Mouse (Mus musculus) urinary bladder, postnatal 10 days (tissue): Measurements from ENCODE around the gene Stat3.

Experiments
- DNase-seq: peaks from one replicate; pipeline ENCODE4 v3.0.0; 2022; ENCODE audit warnings: low spot score

The Stat3 gene

GRCm38 (mm10) chr11:100891256-100892123, 47.9 kb downstream of the Stat3 start:
- no peak for DNase-seq

GRCm38 (mm10) chr11:100890481-100890880, 48.9 kb downstream of the Stat3 start:
- no peak for DNase-seq

- DNase-seq = no peak
Observed at GRCm38 (mm10) chr11:100888348-100888820, 51.0 kb downstream of the Stat3 start.

- no peak for DNase-seq
Observed at GRCm38 (mm10) chr11:100887764-100888163, 51.6 kb downstream of the Stat3 start.

- DNase-seq = no peak
Observed at GRCm38 (mm10) chr11:100887236-100887635, 52.1 kb downstream of the Stat3 start.

- no peak for DNase-seq
Observed at GRCm38 (mm10) chr11:100886188-100886740, 53.1 kb downstream of the Stat3 start.

GRCm38 (mm10) chr11:100885472-100885871, 53.9 kb downstream of the Stat3 start:
- DNase-seq = no peak

- no peak for DNase-seq
Observed at GRCm38 (mm10) chr11:100883640-100884039, 55.7 kb downstream of the Stat3 start.

- DNase-seq = no peak
Observed at GRCm38 (mm10) chr11:100879321-100880078, 59.8 kb downstream of the Stat3 start.

- DNase-seq = no peak
Observed at GRCm38 (mm10) chr11:100875761-100876160, 63.6 kb downstream of the Stat3 start.

GRCm38 (mm10) chr11:100870968-100871350, 68.4 kb downstream of the Stat3 start:
- no peak for DNase-seq

GRCm38 (mm10) chr11:100870256-100870967, 68.9 kb downstream of the Stat3 start:
- DNase-seq = no peak

GRCm38 (mm10) chr11:100865618-100866017, 73.7 kb downstream of the Stat3 start:
- DNase-seq = no peak

GRCm38 (mm10) chr11:100863141-100863540, 76.2 kb downstream of the Stat3 start:
- no peak for DNase-seq

- no peak for DNase-seq
Observed at GRCm38 (mm10) chr11:100861836-100862235, 77.5 kb downstream of the Stat3 start.

GRCm38 (mm10) chr11:100861335-100861734, 78.0 kb downstream of the Stat3 start:
- DNase-seq = no peak

- no peak for DNase-seq
Observed at GRCm38 (mm10) chr11:100860198-100861048, 78.9 kb downstream of the Stat3 start.

GRCm38 (mm10) chr11:100859579-100860075, 79.7 kb downstream of the Stat3 start:
- no peak for DNase-seq

GRCm38 (mm10) chr11:100858935-100859578, 80.3 kb downstream of the Stat3 start, which contains the start of gene Stat5a:
TSS of gene Stat5a (plus strand) at chr11:100859351.
- no peak for DNase-seq

- DNase-seq = no peak
Observed at GRCm38 (mm10) chr11:100857960-100858359, 81.4 kb downstream of the Stat3 start.
